Mouse (Mus musculus) right cerebral cortex, postnatal 4 days (tissue): ENCODE data around the gene Mpzl2.

ENCODE experiments used
- DNase-seq: peaks from one replicate; pipeline ENCODE4 v3.0.0-alpha.2; 2022

Gene Mpzl2

DNA sequence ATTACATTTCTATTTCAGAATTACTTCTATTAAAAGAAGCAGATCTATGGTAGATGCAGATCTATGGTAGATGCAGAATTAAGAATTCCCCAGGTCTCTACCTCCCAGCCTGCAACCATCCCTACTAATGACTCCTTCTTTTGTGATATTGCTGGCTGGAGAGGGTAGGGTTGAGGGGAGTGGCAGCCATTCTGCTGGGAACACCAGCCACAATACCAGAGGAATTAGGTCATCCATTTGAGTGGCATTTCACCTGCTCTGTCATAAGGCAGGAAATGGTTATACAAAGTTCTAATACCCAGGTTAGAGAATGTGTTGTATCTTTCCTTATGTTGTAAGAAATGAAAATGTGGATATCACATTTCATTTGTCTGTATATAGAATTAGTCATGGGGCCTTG, 48.4 kb downstream of the Mpzl2 start:
- DNase-seq: no peak

- no peak for DNase-seq
Observed at GRCm38 (mm10) chr9:45090811-45091210, 51.2 kb downstream of the Mpzl2 start.

DNA sequence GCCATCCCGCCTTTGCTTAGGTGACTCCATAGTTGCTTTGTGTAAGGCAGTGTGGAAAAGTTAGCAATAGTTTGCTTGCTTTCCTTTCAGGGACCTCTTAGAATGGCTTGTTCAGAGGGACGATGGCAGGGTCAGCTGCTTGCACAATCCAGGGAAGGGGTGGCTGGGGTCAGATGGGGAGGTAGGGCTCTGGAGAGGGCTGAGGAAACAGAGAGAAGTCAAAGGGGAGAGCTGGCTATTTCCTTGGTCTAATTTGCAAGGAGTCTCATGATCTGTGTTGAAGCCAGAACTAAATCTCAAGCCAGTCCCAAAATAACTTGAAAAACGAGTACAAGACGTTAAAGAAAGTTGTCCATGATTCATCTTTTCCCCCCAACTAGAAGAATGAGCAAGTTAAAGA, 53.0 kb downstream of the Mpzl2 start:
- DNase-seq: no peak

DNA sequence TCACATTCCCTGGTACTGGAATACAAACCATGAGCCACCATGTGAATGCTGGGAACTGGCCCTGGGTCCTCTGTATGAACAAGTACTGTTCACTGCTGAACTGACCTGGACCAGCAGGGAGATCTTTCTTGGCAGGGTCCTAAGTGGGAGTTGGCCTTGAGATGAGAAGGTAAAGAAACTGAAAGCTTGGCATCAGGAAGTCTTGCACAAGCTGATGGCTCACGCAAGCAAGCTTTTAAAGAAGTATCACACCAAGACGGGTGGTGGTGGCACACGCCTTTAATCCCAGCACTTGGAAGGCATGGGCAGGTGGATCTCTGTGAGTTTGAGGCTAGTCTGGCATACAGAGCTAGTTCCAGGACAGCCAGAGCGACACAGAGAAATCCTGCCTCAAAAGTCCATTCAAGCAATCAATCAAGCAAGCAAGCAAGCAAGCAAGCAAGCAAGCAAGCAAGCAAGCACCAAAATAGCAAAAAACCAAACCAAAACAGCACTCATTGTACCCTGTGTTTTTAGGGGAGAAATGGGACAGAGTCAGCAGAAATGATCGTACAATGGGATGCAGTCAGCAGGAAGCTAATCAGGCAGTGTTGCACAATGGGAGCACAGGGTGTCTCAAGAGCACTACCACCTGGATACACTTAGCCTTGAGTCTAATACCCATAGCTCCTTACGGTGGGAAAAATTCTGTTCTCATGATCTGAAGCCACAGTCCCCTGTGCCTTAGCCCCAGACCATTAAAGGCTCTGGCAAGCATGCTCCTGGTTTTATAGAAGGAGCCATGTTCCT, 55.7 kb downstream of the Mpzl2 start:
- no peak for DNase-seq

- DNase-seq: no peak
Observed at GRCm38 (mm10) chr9:45097877-45098276, 58.3 kb downstream of the Mpzl2 start.

DNA sequence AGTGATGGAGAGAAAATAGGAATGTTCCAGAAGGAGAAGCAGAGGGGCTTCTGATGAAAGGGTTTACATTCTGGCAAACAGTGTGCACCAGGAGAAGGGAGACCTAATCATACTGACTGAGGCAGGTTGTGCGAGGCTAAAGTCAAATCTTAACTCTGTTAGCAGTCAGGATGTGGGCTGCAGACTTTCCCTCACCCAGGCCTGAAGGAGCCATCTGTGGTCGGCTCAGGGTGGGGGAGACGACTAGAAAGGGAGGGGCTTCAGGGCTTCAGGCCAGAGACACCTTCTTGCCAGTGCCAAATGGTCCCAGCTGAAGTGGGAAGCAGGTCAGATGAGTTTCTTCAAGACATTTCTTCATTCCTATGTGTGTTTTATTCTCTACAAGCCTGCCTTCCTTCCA, 58.8 kb downstream of the Mpzl2 start:
- DNase-seq: no peak

DNA sequence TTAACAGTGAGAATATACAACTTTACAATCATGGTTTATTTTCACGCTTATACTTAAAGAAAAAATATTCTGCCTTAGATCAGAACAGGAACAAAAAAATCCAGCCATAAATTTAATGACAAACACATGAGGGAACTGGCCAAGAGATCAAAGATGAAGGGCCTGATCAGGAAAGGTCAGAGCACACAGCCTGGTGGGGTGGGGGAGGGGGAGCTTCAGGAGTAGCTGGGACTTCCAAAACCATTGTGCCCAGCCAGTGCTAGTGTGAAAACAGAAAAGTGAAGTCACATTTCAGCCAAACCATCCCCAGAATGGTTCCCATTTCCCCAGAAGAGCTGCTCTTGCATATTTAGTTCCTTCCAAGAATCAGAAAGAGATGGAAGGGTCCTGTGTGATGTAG, 62.9 kb downstream of the Mpzl2 start:
- DNase-seq: no peak

GRCm38 (mm10) chr9:45103211-45103979, 63.8 kb downstream of the Mpzl2 start:
- no peak for DNase-seq
